Mouse (Mus musculus): Measurements from ENCODE around the gene Rnf212b.

Gene Rnf212b

DNA sequence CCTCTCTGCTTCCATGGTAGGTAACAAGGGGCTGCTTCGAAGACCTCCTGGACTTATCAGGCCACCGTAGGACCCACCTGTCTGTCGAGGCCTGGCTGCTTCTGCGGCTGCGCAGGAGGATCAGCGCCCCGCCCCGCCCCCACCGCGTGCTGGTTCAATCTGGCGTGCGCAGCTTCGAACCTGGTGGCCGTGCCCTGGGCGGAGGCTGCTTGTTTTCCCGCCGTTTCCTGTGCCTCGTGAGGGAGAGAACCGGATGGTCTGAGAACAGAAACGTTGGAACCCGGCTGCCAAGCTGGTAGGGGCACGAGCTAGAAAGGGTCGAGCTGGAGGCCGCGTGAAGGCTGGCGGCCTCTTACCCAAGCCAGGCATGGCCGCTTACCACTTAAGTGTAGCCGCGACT lies at the start of gene Rnf212b:
TSS of gene Rnf212b (plus strand) at position 151 of the 400 bp plus-strand sequence.
- DNase-seq = no peak

DNA sequence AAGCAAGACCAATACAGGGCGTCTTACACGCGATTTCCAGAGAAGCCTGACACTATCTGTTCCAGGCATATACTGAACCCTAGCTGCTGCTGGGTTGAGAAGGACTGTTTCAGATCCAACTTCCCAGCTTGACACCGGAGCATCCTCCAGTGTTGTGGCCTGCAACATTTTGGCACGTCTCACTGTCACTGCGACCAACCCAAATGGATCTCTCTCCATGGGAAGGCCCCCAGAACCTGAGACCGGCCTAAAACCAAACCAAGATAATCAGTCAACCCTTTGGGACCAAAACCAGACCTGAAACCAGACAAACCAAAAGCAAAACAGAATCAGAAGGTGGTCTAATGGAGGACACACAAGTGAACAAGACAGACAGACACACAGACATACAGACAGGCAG lies 47.0 kb upstream of the Rnf212b start:
- DNase-seq = peak; percentile 33 to 43

DNA sequence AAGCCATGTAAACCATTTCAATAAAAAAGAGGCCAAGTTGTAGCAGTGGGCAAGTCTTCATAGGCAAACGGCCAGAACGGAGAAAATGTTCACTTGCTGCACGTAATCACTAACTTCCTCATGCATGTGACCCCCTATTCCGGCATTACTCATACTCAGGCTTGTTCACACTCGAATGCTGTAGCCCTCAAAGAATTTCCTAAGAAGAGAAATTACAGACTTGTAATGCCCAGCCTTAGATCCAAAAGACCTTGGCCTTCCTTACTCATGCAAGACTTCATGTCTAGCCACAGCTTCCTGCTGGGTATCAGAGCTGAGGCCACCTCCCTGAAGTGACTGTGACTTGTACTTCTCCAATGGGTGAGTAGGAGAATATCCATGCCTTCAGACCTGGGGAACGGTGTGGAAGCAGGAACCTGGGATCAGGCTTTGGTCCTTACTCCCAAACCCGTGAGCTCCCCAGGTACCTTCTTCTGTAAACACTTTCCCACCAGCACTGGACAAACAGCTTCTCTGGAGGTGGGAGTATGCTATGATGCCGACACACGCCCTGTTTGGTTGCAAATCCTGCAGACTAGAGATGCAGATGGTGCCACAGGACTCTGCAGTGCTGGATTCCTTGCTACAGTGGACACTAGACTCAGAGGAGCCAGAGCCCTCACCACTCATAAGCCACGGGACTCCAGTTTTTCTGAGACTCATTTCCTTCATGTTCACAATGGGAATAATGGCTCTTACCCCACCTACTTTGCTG lies 45.5 kb upstream of the Rnf212b start:
- peak in 1 of 2 experiments; percentile 28 for DNase-seq

DNA sequence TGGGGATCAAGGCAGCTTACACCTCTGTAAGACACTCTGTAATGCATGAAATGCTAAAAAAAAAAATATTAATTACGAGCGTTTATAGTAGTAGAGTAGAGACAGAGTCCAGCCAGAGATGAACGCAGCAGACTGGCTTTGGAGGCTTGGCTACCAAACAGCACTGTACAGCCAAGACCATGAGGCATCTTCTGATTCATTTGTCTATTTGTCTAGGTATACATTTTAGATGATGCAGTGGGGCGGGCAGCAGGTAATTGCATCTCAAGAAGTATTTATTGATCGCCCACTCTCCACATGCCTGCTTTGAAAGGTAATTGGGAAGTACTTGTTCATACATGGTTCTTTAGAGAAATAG lies 44.9 kb upstream of the Rnf212b start:
- peak in 1 of 2 experiments; percentile 33 for DNase-seq

DNA sequence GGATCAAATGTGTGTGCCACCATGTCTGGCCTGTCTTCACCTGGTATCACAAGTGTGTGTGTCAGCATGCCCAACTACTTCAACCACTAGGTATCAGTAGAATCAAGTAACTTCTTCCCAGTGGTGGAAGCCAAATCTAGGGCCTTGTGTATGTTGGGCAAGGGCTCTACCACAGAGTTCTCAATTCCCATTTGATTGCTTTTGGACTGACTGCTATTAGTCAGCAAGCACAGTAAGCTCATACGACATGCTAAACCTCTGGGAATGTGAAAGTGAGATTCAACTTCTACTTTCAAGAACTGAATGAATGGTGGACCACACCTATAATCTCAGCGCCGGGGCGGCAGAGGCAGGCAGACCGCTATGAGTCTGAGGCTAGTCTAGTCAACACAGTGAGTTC lies 43.6 kb upstream of the Rnf212b start:
- DNase-seq = no peak

DNA sequence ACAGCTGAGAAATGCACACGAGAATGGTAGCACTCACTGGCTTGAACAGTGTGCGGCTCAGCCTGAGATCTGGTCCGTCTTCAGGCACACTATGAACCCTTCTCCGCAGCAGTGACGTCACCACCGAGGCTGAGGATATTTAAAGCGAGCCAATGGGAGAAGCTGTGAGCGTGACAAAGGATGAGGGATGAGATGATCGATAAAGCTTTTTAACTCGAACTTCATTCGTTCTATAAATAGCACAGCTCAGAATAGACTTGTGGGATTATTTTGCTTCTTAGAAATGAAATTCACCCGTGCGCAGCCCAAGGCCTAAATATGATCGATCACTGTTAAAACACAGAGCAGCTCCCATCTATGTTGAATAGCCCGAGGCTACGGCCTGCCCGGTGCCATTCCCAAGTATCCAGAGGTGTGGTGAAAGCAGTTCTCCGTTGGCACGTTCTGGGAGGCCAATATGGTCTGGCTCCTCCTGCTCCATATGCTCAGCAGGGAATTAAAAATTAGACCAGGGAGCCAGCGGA lies 41.5 kb upstream of the Rnf212b start:
- peak; percentile 48 to 54 for DNase-seq

DNA sequence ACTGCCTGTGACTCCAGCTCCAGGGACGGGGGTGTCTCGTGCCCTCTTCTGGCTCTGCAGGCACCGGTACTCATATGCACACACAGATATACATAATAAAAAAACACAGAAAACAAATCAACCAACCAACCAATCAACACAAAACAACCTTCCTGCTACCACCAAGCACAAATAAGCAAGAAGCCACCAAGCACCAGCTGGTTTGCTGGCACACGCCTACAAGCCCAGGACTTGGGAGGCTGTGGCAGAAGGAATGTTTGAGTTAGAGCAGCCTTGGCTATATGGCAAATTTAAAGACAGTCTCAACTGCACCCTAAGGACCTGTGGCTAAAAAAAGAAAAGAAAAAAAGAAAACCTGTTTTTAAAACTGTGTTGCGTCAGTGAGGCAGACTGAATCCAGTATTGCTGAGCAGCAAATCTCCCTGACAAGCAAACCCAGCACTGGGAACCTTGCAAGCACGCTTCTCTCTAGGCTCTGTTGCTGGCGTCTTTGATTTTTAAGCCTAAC lies 38.4 kb upstream of the Rnf212b start:
- DNase-seq = peak; percentile 42 to 53

DNA sequence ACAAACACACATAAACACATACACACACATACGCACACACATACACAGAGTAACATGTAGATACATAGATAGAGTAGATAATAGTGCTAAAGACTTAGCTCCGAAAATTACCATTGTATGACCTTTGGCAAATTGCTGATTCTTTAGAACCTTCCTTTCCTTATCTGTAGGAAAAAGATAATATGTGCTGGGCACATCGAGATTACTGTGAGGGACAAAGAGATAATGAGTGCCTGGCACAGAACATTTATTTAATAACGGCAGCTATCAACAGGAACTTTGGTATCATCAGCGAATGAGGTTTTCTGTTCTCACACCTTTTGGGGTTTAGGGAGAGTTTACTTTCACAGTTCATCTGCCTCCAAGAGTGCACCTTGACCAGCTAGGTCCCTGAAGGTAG lies 37.2 kb upstream of the Rnf212b start:
- DNase-seq = peak in 1 of 2 experiments; percentile 5

DNA sequence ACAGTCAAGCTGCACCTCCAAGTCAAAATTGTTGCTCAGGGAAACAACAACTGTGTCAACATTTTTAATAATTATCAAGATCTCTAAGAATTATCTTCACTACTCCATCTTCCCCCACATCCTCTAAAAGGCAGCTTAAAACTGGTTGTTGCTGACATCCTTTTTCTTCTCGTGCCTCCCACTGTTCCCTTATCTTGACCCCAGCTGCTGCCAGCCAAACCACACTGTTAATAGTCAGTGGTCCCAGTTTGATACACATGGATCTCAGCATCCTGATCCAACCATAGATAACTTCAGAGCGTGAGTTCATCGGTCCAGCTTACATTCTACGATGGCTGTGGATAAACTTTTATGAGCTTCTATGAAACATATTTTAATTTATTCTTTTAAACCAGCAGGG lies 36.0 kb upstream of the Rnf212b start:
- DNase-seq = peak in 1 of 2 experiments; percentile 6

DNA sequence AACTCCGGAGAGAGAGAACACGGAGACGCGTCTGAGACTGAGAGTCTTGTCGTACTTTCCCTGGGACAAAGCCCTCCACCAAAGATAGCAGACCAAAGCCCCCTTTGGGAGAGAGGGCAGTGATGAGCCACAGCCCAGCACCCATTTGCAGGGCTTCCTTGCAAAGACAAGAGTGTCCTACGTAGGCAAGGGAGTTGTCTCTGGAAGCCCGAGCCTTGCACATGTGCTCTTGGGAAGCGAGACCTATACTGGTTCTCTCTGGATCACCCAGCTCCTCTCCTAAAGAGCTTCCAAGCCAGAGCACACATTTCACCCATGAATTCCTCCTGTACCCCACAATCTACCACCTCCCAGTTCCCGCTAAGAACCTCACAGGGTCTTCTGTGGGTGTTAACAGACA lies 33.9 kb upstream of the Rnf212b start:
- peak in 1 of 2 experiments; percentile 32 for DNase-seq

DNA sequence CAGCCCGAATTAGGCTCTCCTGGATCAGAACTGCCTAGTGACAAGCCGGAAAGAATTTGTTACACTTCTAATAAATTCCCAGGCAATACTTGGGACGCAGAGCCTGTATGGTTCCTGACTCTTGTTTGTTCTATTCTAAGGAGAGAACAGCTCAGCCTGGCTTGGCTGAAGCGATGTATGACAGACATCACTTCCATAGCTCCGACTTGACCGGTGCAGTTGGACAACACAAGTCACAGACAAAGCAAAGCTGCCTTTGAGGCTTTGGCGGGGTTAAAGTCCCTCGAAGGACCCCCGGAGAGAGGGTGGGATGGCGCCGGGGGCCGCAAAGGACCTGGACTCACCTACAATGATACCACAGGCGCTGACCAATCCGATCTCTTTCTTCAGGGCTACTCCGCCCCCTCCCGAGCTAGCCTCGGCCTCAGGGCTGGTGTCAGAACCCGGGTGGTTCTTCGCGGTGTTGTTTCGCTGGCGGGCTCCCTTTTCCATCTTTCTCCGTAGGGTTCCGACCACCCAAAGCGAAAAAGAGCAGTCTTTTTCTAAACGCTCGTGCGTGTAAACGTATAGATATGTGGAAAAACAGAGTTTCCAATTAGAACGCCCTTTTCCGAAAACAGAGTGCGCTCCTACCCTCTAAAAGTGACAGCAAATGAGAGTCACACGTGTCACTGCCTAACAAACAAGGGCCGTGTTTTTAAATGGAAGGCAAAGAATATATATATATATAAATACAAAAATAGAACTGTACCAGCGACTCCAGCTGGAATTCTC lies 32.9 kb upstream of the Rnf212b start:
- DNase-seq = peak; percentile 86 to 87

DNA sequence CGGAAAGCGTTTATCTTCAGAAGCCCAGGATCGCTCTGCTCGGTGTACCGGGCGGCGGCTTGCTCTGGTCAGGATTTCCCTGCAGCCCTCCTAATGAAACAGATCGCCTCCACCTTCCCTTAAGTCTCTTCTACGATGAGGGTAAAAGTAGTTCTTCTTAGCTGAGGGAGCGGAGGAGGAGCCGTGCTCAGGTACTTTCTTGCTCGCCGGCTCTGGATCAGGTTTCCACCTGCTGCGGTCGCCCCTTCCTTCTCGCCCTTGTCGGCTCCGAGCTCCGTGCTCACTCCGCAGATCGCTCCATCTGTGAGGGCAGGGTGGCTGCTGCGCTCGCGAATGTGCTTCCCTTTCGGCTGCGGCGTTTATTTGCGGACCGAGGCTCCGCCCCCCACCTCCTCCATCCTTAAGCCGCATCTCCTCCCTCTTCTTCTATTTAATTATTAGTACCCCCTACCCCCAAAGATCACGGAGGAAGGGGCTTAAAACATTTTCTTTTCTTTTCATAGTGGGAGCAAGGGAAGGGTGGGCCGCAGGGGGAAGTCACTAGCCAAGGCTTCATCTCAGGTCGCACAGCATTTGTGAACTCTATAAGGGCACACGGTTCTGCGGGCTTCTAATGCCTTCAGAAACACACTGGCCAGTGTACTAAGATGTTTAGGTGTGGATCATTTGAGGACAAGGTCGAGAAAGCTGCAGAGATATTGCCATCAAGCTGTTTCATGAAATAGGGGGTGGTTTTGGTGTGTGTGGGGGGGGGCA lies 32.2 kb upstream of the Rnf212b start, which contains the start of gene Slc7a8:
TSS of gene Slc7a8 (minus strand) at position 337 of the 756 bp plus-strand sequence.
- peak; percentile 89 to 90 for DNase-seq

DNA sequence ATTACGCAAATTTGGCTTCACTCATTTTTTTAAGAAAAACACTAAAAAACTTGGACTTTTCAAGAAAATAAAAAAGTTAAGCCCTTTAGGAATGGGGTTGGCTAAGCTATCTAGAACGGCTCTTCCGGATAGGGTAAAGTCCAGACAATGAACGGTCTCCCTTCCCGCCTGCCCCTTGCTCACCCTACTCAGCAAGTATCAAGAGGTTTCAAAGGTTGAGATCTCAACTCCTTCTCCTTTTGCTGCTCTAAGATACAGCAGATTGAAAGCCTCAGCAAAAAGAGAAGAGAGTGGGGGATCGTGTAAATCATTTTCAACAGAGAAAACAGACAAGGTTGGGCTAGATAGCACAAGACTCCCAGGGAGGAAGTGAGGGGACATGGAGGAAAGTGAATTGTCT lies 31.0 kb upstream of the Rnf212b start:
- no peak for DNase-seq

DNA sequence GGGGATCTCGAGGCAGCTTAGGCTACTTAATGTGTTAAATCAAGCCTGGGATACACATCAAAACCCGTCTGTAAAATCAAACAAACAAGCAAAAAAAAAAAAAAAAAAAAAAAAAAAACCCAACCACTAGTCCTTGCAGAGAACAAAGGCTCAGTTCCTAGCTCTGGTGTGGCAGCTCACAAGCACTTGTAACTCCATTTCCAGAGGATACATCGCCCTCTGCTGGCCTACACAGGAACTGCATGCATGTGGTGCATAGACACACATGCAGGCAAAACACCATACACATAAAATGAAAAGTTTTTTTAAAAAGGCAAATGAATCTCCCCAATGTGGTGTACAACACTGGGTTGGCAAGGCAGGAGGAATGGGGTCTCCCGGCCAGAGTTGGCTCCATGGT lies 28.0 kb upstream of the Rnf212b start:
- DNase-seq = peak; percentile 79 to 86

DNA sequence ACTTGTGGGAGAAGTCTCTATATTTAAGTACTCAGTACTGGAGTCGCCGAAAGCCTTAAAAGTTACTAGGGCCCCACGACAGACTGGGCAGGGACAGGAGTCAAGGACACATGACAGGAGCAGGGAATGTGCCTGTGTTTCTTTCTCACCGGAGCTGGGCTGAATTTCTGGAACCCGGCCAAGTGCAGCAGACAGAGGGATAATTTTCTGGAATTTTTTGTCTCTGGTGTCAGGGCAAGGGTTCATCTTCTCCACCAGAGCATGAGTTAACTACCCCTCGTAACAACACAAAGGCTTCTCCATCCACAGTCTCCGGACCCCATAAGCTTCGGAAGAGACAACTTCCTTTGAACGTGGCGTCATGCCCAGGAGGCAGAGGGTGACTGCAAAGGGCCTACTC lies 27.5 kb upstream of the Rnf212b start:
- peak in 1 of 2 experiments; percentile 34 for DNase-seq

DNA sequence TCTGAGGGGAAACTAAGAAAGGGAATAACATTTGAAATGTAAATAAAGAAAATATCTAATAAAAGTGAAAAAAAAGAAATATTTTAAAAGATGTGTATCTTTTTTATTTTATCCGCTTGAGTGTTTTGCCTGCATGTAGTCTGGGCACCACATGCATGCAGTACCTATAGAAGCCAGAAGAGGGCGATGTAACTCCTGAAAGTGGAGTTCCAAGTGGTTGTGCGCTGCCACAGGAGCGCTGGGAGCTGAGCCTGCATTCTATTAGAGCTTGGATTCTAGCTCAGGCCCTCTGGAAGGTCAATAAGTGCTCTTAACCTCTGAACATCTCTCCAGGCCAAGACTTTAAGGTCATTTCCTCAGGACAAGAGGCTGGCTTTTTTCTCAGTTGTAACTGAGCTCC lies 26.7 kb upstream of the Rnf212b start:
- no peak for DNase-seq

DNA sequence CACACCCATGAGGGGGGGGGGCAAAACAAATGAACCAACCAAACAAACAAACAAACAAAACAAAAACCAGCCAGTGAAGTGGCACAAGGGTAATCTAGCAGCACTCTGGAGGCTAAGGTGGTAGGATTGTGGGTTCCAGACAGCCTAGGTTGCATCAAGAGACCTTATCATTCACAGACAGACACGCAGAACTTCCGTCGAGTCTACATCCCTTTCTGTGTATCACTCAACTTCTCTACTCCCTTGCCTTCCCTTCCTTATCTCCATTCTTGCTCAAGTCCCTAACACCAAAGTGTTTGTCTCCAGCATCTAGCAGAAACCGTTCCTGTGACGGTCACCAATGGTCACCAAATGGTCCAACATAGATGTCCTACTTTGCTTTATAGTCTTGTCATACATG lies 25.7 kb upstream of the Rnf212b start:
- DNase-seq = no peak

DNA sequence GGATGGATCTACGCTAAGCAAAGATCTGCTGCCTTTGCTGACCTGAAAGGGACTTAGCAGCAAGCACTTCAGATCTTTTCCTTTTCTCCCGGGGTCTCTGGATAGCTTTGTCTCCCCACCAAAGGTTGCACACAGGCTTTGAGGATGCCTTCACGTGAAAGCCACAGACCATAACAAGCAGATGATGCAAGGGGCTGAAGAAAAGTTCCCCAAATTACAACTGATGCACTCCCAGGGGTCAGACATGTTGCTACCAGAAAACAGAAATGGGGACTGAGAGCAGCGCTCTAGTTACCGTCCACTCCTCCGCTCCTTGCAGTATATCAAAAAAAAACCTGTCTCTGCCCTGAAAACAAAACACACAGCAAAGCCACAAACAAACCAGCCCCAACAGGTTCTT lies 21.8 kb upstream of the Rnf212b start:
- no peak for DNase-seq

DNA sequence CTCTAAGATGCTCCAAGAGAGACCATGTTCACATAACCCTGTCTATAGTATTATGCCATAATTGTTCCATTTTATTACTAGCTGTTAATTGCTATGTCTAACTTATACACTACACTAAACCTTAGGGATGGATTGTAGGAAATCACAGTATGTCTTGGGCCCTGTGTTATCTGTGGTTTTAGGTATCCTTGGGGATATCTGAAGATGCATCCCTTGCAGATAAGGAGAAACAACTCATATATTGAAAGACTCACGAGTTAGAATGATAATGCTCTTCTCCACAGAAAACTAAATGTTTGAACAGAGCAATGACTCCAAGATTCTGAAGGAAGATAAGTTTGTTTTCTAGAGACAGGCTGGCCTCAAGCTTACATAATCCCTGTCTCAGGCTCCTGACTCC lies 20.6 kb upstream of the Rnf212b start:
- DNase-seq = no peak

DNA sequence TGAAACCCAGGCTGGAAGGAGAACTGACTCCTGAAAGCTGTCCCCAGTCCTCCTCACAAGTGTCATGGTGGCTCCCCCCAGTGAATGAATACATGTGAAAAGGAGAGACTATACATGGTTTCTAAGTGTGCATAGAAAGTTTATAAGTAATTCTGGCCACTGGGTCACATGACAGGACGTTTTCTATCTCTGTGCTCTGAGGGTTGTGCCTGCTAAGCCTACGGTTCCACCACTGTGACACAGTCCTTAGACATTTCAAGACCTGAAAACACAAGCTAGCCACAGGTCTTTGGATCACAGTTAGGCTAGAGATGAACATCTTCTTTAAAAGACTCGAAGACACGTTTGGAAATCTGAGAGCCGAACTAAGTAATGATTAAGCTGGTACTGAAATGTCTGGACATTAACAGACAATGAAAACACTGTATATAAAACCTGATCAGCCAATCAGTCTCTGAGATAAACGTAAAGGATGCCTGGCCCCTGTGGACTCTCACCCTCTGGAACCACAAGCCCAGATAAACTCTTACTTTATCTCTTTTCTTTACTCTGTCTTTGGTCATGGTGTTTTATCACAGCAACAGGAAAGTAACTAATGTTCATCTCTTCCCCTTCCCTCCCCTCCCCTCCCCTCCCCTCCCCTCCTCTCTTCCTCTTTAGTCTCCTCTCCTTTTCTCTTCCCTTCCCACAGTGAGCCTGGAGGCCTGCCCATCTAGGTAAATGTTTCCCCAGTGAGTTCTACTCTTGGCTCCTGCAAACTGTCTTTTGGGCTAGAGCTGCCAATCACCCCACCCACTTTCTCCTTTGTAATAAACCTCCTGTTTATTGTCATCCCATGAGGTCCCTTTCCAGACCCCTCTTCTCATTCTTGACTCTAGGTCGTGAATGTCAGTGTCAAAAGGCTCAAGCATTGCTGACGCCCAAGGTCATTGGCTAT lies 19.8 kb upstream of the Rnf212b start:
- no peak for DNase-seq

DNA sequence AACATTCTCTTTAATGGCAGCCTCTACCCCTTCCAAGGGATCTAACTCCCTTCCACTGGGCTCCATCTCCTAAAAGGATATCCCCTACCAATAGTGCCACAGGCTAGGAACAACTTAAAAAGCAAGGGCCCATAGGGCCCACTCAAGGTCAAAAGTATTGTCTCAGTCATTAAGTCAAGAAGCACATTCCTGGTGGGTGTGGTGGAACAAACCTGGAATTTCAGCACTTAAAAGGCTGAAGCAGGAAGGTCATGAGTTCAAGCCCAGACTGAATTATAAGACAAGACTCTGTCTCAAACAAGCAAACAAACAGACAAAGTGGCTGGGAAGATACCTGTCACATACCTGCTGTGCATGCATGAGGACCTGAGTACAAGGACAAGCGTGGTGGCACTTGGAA lies 18.0 kb upstream of the Rnf212b start:
- DNase-seq = no peak

DNA sequence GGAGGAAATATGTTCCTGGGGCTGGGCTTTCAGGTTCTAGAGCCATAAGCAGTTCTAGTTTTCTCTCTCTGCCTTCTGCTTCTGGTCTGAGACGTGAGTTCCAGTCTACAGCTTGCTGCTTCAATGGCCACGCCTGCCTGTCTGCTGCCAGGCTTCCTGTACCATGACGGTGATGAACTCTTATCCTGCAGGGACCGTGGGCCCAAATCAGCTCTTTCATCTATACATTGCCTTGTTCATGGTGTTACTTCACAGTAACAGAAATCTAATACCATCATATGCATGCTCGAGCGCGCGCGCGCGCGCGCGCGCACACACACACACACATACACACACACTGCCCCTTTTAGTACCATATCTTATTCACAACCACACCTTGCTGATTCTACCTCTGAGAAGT lies 17.2 kb upstream of the Rnf212b start:
- DNase-seq = no peak
